Mouse (Mus musculus) stomach, embryonic 15.5 days (tissue): Measurements from ENCODE around the gene Tnfsfm13. TPM values are rescaled to one million over a fixed set of nuclear protein-coding genes. Genes with fewer than 3 reads are reported as not detected.
A peak's percentile ranks its signal among the peaks of the same experiment; 100 is the strongest.

Experiments used
- ATAC-seq: fragments of 200-750 bp; cut with Nextera tagmentation; 2 replicates; pipeline ENCODE4 v1.8.0; 2017; ENCODE audit warnings: low read depth, moderate number of reproducible peaks, moderate TSS enrichment; ENCODE audit not compliant: insufficient read depth, low FRiP score
- H3K27ac ChIP-seq: fragments of 300-500 bp; sonication (generic); 2 replicates; pipeline ENCODE4 v1.5.1; 2015; ENCODE audit warnings: mild to moderate bottlenecking, inconsistent platforms
- H3K27me3 ChIP-seq: fragments of 300-500 bp; sonication (generic); replicated peaks from 2 replicates; pipeline ENCODE4 v1.6.1; 2015; ENCODE audit warnings: inconsistent platforms
- H3K36me3 ChIP-seq: fragments of 300-500 bp; sonication (generic); 2 replicates; pipeline ENCODE4 v1.6.1; 2015; ENCODE audit warnings: inconsistent platforms
- H3K4me1 ChIP-seq: fragments of 300-500 bp; sonication (generic); 2 replicates; pipeline ENCODE4 v1.6.1; 2015; ENCODE audit warnings: inconsistent platforms
- H3K4me2 ChIP-seq: fragments of 300-500 bp; sonication (generic); 2 replicates; pipeline ENCODE4 v1.6.1; 2015; ENCODE audit warnings: mild to moderate bottlenecking, inconsistent platforms
- H3K4me3 ChIP-seq: fragments of 300-500 bp; sonication (generic); replicated peaks from 2 replicates; pipeline ENCODE4 v1.5.1; 2015; ENCODE audit warnings: inconsistent platforms
- H3K9ac ChIP-seq: fragments of 300-500 bp; sonication (generic); 2 replicates; pipeline ENCODE4 v1.6.1; 2015; ENCODE audit warnings: inconsistent platforms
- H3K9me3 ChIP-seq: fragments of 300-500 bp; sonication (generic); 2 replicates; pipeline ENCODE4 v1.6.1; 2016; ENCODE audit warnings: inconsistent platforms
- WGBS: fragments of 180-500 bp; shearing (Covaris S2); methylation state at CpG from one replicate; pipeline ENCODE4 v1.1.7; 2015; 5-methylcytosine and 5-hydroxymethylcytosine counted together
- microRNA counts: library from miRNA; unstranded; fragments of <30 nt; microRNA quantifications from one replicate; lab custom pipeline; 2016
- microRNA-seq: library from miRNA; unstranded; fragments of <30 nt; microRNA quantifications from one replicate; pipeline ENCODE4, GENCODE M21; 2016
- polyA plus RNA-seq: library from polyadenylated mRNA; unstranded; fragments of >200 nt; fragmentation: Nextera tagmentation; extraction: Ambion mirVana; gene quantifications from 2 replicates; pipeline ENCODE4 v1.2.1, GENCODE M21; 2015

Gene Tnfsfm13
- polyA plus RNA-seq, 1 experiment from 2014 or later, result 3.5 TPM

DNA sequence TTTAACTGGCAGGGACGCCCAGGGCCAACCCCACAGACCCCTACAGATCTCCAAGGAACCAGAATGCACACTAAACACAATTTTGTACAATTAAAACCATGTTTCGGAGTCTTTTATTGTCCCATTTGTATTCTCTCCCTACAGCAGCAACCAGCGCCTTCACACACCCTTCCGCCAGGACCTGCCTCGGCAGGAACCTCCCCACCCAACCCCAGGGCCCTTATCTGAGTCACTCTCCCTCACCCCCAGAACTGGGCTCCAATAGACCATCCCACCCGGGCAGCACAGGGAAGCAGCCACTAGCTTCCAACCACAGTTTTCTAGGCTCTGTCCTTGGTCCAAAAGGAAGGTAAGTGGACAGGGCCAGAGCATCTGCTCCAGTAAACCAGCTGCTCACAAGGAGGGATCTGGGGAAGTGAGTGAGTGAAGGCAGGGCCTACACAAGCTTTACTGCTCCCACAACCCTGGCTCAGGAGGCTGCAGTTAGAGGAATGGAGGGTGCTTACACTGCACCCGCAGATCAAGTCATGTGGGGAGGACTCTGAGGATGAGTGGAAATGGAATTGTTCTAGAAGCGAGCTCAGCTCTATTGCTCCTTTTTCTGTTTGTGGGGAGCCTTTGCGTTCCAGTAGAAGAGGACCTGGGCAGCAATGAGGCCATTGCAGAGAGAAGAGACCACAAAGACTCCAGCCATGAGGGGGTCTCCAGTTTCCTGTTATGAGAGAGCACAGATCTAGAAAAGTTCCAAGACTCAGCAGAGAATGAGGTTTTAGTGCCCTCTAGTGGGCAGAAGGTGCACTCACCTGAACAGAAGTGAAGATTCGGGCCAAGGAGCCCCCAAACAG is 39.1 kb downstream of the Tnfsfm13 start:
- no peaks in the 10 kb centered on the region for H3K27me3 ChIP-seq
- peak overlapping the region; percentile 4; the same call in 1 of the 2 replicates for H3K9ac ChIP-seq
- peak overlapping the region; percentile 86 for H3K27ac ChIP-seq
- 67% methylated on average over 10 of the region's 10 CpGs for WGBS
- peak overlapping the region; percentile 13; the same call in 1 of the 2 replicates for H3K4me3 ChIP-seq
- H3K4me2 ChIP-seq, result peak overlapping the region; percentile 40
- H3K4me1 ChIP-seq, result peaks cover 27% of the 10 kb centered on the region
- ATAC-seq, result no peak
- peaks cover 34% of the 10 kb centered on the region for H3K36me3 ChIP-seq
- no peaks in the 10 kb centered on the region for H3K9me3 ChIP-seq

DNA sequence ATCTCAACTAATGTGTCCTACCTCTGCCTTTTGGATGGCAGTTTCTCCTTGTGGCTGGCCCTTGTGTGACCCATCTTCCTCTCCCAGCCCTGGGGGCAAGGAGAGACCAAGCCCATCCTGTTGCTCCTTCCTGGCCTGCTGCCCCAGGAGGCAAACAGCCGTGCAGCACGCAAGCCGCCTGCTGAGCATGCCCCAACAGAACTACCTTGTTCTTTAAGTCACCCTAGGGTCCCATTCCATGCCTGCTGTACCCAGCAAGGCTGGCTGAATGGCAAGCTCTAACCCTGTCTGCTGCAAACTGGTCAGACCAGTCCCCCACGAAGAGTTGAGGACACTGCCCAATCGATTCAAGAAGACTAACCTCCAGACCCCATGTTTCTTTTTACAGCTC is 39.8 kb downstream of the Tnfsfm13 start:
- Histone ChIP-seq H3K27me3 (no peaks in the 10 kb centered on the region), H3K27ac (peak overlapping the region; percentile 86), H3K36me3 (peaks cover 39% of the 10 kb centered on the region), H3K9me3 (no peaks in the 10 kb centered on the region), H3K4me3 (peak overlapping the region; percentile 22; the same call in 1 of the 2 replicates), H3K4me2 (peak overlapping the region; percentile 40), H3K4me1 (peaks cover 20% of the 10 kb centered on the region), H3K9ac (peak overlapping the region; percentile 5; the same call in 1 of the 2 replicates)
- WGBS, result 76% methylated on average over 5 of the region's 5 CpGs
- ATAC-seq, result no peak

DNA sequence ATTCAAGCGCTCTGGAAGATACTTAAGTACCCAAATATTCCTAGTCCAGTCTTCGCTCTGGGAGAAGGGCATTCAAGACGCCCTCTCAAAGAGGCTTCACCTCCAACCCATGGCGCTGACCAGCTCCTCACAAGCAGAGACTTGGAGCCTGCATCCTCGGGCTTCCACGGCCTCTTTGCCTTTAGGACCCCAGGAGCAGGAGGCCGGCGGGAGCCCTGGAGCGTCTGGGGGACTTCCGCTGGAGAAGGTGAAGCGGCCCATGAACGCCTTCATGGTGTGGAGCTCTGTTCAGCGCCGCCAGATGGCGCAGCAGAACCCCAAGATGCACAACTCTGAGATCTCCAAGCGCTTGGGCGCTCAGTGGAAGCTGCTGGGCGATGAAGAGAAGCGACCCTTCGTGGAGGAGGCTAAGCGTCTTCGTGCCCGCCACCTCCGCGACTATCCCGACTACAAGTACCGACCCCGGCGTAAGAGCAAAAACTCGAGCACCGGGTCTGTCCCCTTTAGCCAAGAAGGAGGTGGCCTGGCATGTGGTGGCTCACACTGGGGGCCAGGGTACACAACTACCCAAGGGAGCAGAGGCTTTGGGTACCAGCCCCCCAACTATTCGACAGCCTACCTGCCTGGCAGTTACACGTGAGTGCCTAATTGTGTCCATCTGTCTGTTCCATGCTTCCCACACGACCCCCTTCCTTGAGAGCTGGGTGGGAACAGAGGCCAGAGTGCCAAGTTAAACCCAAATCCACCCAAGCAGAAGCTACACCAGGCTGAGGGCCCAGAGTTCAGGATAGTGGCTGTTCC is 40.4 kb downstream of the Tnfsfm13 start, which contains the start of gene Sox15:
Sox15 (plus strand) TSS at position 51 of the 801 bp plus-strand sequence.
- Histone ChIP-seq H3K27me3 (no peaks in the 10 kb centered on the region), H3K9ac (peak within 1 kb of the TSS; percentile 5; the same call in 1 of the 2 replicates), H3K4me1 (peaks cover 20% of the 10 kb centered on the region), H3K27ac (peak within 1 kb of the TSS; percentile 86), H3K9me3 (no peaks in the 10 kb centered on the region), H3K4me2 (peak within 1 kb of the TSS; percentile 40), H3K4me3 (peak within 1 kb of the TSS; percentile 22), H3K36me3 (peaks cover 45% of the 10 kb centered on the region)
- ATAC-seq, result peak; percentile 65; the same call in 1 of the 2 replicates
- 21% methylated on average over 34 of the region's 34 CpGs for WGBS

DNA sequence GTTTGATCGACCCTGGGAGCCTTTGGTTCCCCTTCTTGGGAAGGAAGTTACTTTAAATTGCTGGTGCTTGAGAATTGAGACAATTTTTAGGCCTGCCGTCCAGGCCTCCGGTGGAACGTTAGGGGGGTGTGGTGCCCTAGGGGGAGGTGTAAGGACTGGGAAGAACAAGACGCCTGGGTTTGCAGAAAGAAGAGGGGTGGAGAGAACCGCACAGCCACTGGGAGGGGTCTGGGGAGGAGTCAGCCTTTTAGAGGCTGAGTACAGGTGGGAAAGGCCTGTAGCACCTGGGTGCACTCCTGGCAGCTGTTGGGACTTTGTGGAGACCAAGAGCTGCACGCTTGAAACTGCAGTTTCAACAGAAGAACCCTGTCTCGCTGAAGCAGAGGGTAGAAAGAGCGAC is 41.1 kb downstream of the Tnfsfm13 start:
- peak overlapping the region; percentile 86 for H3K27ac ChIP-seq
- peak overlapping the region; percentile 22; the same call in 1 of the 2 replicates for H3K4me3 ChIP-seq
- ATAC-seq, result 0 out of 2 replicates have a peak, but pooled peaks have one; percentile 18
- H3K9me3 ChIP-seq, result no peaks in the 10 kb centered on the region
- peaks cover 20% of the 10 kb centered on the region for H3K4me1 ChIP-seq
- peak overlapping the region; percentile 40; the same call in 1 of the 2 replicates for H3K4me2 ChIP-seq
- H3K9ac ChIP-seq, result no peak overlapping the region
- WGBS, result 34% methylated on average over 9 of the region's 9 CpGs
- H3K27me3 ChIP-seq, result no peaks in the 10 kb centered on the region
- peaks cover 52% of the 10 kb centered on the region for H3K36me3 ChIP-seq

DNA sequence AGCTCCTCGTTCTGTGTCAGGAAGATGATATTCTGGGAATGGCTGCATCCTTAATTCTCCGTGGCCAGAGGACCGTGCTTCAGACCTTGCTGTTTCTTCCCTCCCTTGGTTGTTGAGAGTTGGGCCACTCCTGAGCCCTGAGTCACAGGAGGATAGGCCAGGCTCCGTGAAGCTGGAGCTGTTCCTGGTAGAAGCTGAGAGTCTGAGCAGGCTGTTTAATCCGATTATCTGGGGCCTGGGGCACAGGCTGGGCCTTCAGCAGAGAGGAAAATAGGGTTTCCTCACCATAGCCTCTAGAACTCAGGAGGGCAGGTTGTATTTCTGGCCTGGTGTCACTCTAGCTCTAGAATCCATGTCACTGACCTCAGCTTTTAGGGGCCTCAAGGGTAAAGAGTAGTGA is 42.5 kb downstream of the Tnfsfm13 start:
- H3K9me3 ChIP-seq, result no peaks in the 10 kb centered on the region
- H3K27ac ChIP-seq, result no peak overlapping the region
- no peak for ATAC-seq
- no peak overlapping the region for H3K4me2 ChIP-seq
- H3K9ac ChIP-seq, result no peak overlapping the region
- 69% methylated on average over 5 of the region's 5 CpGs for WGBS
- no peaks in the 10 kb centered on the region for H3K27me3 ChIP-seq
- H3K4me3 ChIP-seq, result no peak overlapping the region
- peaks cover 56% of the 10 kb centered on the region for H3K36me3 ChIP-seq
- peaks cover 20% of the 10 kb centered on the region for H3K4me1 ChIP-seq

DNA sequence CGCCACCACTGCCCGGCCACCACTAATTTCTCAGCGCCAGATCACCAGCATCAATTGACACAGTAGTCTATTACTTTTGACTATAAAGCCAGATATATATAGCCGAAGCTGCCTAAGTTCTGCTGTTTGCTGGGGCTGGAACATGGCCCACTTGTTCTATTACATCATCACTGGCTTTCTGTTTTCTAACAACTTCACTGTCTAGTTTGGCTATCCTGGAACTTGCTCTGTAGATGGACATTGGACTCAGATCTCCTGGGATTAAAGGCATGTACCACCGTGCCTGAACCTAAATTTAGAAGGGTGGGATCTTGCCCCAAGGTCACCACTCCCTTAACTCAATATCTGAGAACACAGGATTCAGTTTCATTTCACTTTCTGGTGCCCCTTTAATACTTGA is 50.0 kb downstream of the Tnfsfm13 start:
- ATAC-seq, result no peak
- Histone ChIP-seq H3K36me3 (peaks cover 72% of the 10 kb centered on the region), H3K4me2 (no peak overlapping the region), H3K9me3 (no peaks in the 10 kb centered on the region), H3K4me1 (no peaks in the 10 kb centered on the region), H3K27me3 (no peaks in the 10 kb centered on the region), H3K27ac (no peak overlapping the region), H3K9ac (no peak overlapping the region), H3K4me3 (no peak overlapping the region)
- 89% methylated on average over 5 of the region's 5 CpGs for WGBS

DNA sequence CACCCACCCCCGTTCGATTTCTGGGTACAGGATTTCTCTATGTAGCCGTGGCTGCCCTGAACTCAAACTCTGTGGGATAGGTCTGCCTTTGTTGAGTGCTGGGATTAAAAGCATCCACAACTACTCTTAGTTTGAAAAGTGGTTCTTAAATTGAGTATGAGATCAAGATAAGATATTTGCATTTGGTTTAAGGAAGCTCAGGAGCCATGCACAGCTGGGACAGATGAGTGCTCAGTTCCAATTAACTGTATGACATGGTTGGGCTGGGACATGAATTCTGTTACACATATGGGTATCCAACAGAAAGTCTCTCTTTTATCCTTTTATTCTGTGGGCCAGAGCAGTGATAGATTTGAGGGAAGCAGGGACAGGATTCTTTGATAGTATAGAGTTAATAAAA is 60.4 kb downstream of the Tnfsfm13 start:
- Histone ChIP-seq H3K36me3 (peaks cover 12% of the 10 kb centered on the region), H3K4me2 (no peak overlapping the region), H3K27me3 (no peaks in the 10 kb centered on the region), H3K4me3 (no peak overlapping the region), H3K27ac (no peak overlapping the region), H3K4me1 (peaks cover 8% of the 10 kb centered on the region; the same call in 1 of the 2 replicates), H3K9ac (no peak overlapping the region), H3K9me3 (no peaks in the 10 kb centered on the region)
- 70% methylated on average over 3 of the region's 3 CpGs for WGBS
- ATAC-seq, result no peak

DNA sequence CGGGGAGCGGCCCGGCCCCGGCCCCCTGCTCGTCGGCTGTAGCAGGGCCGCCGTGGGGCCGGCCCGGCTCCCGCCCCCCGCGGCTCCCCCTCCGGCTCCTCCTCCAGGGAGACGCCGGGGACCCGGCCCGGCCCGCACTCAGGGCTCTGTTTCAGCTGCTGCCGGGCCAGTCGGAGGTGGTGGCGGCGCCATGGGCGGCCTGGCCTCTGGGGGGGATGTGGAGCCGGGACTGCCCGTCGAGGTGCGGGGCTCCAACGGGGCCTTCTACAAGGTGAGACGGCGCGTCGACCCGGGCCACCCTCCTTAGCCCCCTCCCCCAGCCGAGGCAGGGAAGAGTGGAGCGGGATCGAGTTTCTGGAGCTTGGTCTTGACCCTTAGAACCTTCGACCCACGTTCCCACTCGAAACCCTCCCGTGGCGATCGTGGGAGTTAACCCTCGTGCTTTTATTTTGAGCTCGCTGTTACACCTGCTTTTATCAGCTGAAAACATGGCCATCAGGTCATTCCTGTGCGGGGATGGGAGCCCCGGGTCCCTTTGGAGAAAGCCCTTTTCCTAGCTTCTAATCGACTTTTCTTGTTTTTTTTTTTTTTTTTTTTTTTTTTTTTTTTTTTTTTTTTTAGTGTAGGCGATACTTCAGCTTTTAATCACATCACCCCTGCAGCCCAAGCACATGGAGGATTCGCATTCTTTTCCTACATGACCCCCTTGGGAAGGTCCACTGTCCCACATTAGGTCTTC is 62.6 kb downstream of the Tnfsfm13 start:
- Histone ChIP-seq H3K27me3 (no peaks in the 10 kb centered on the region), H3K4me3 (peak overlapping the region; percentile 98), H3K4me1 (peaks cover 8% of the 10 kb centered on the region; the same call in 1 of the 2 replicates), H3K4me2 (peak overlapping the region; percentile 64), H3K9me3 (no peaks in the 10 kb centered on the region), H3K36me3 (no peaks in the 10 kb centered on the region), H3K9ac (peak overlapping the region; percentile 99), H3K27ac (peak overlapping the region; percentile 97)
- peak; percentile 48 for ATAC-seq
- under 1% methylated on average over 32 of the region's 50 CpGs for WGBS

MicroRNAs within 50 kb of the gene (microRNA counts, 519-probe panel; counts per million panel counts)
- microRNA mmu-miR-1934 (lab: Ali Mortazavi, UCI) (not detected), microRNA mmu-miR-467f (lab: Ali Mortazavi, UCI) (2,974 counts per million, percentile 75 among the panel's probes with 10 or more counts)

Small RNA genes within 50 kb of the gene (microRNA-seq; reads per million reads assigned to microRNA genes)
- gene Mir1934 (3.1 reads per million, percentile 12 among the genes with 10 or more reads in this experiment), gene Mir467f (not detected)

Other genes starting within 250 kb of the Tnfsfm13 start
- gene Dnah2, start 147.0 kb downstream of the Tnfsfm13 start, polyA plus RNA-seq, result 0.81 and 1.1 TPM in 2 replicates
- gene Efnb3, start 135.9 kb downstream of the Tnfsfm13 start, polyA plus RNA-seq, result 10.4 and 12.6 TPM in 2 replicates
- 21.6 and 24.5 TPM in 2 replicates for gene Wrap53, start 115.8 kb downstream of the Tnfsfm13 start, polyA plus RNA-seq
- gene Trp53, start 115.7 kb downstream of the Tnfsfm13 start, polyA plus RNA-seq, result 122 and 130 TPM in 2 replicates
- 7.5 and 7.7 TPM in 2 replicates for gene Atp1b2, start 90.2 kb downstream of the Tnfsfm13 start, polyA plus RNA-seq
- gene Shbg, start 78.2 kb downstream of the Tnfsfm13 start, polyA plus RNA-seq, result 0.99 and 2.1 TPM in 2 replicates
- gene Sat2, start 74.1 kb downstream of the Tnfsfm13 start, polyA plus RNA-seq, result 14.4 and 17.8 TPM in 2 replicates
- 21.0 and 27.0 TPM in 2 replicates for gene Fxr2, start 63.1 kb downstream of the Tnfsfm13 start, polyA plus RNA-seq
- 3.7 and 6.0 TPM in 2 replicates for gene Sox15, start 40.8 kb downstream of the Tnfsfm13 start, polyA plus RNA-seq
- 58.7 and 66.1 TPM in 2 replicates for gene Mpdu1, start 33.5 kb downstream of the Tnfsfm13 start, polyA plus RNA-seq
- gene Cd68, start 29.9 kb downstream of the Tnfsfm13 start, polyA plus RNA-seq, result 15.5 and 16.3 TPM in 2 replicates
- gene Eif4a1, start 23.7 kb downstream of the Tnfsfm13 start, polyA plus RNA-seq, result 442 and 514 TPM in 2 replicates
- 69.1 and 74.5 TPM in 2 replicates for gene Senp3, start 14.0 kb downstream of the Tnfsfm13 start, polyA plus RNA-seq
- gene Tnfsf13, start 10.3 kb downstream of the Tnfsfm13 start, polyA plus RNA-seq, result 0.31 and 0.61 TPM in 2 replicates
- 8.0 and 8.9 TPM in 2 replicates for gene Tnfsf12, start 249 bp downstream of the Tnfsfm13 start, polyA plus RNA-seq
- 21.0 and 25.8 TPM in 2 replicates for gene Polr2a, start 62.5 kb upstream of the Tnfsfm13 start, polyA plus RNA-seq
- gene Slc35g3, start 65.9 kb upstream of the Tnfsfm13 start, polyA plus RNA-seq, result 0.12 TPM in 1 of 2 replicates, not detected in the other
- 2.7 and 3.0 TPM in 2 replicates for gene Zbtb4, start 69.8 kb upstream of the Tnfsfm13 start, polyA plus RNA-seq
- 5.1 and 6.0 TPM in 2 replicates for gene Chrnb1, start 99.8 kb upstream of the Tnfsfm13 start, polyA plus RNA-seq
- gene Fgf11, start 105.8 kb upstream of the Tnfsfm13 start, polyA plus RNA-seq, result 2.2 and 2.4 TPM in 2 replicates
- gene Tmem102, start 109.5 kb upstream of the Tnfsfm13 start, polyA plus RNA-seq, result 19.9 and 20.4 TPM in 2 replicates
- gene Gm39566, start 119.2 kb upstream of the Tnfsfm13 start, polyA plus RNA-seq, result not detected in 2 replicates
- gene Spem2, start 122.4 kb upstream of the Tnfsfm13 start, polyA plus RNA-seq, result not detected in 2 replicates
- not detected in 2 replicates for gene Spem1, start 126.1 kb upstream of the Tnfsfm13 start, polyA plus RNA-seq
- gene Nlgn2, start 141.7 kb upstream of the Tnfsfm13 start, polyA plus RNA-seq, result 6.3 and 7.4 TPM in 2 replicates
- 400 and 416 TPM in 2 replicates for gene Tmem256, start 142.4 kb upstream of the Tnfsfm13 start, polyA plus RNA-seq
- gene Plscr3, start 150.3 kb upstream of the Tnfsfm13 start, polyA plus RNA-seq, result 80.8 and 81.3 TPM in 2 replicates
- gene Tnk1, start 162.6 kb upstream of the Tnfsfm13 start, polyA plus RNA-seq, result 12.9 and 15.4 TPM in 2 replicates
- gene Tmem95, start 181.9 kb upstream of the Tnfsfm13 start, polyA plus RNA-seq, result not detected in 2 replicates
- gene Kctd11, start 185.3 kb upstream of the Tnfsfm13 start, polyA plus RNA-seq, result 7.8 and 9.2 TPM in 2 replicates
- gene Acap1, start 199.4 kb upstream of the Tnfsfm13 start, polyA plus RNA-seq, result 5.0 and 6.1 TPM in 2 replicates
- gene 2810408A11Rik, start 204.9 kb upstream of the Tnfsfm13 start, polyA plus RNA-seq, result 7.5 and 10.4 TPM in 2 replicates
- 7.2 and 8.0 TPM in 2 replicates for gene Neurl4, start 205.0 kb upstream of the Tnfsfm13 start, polyA plus RNA-seq
- 66.2 and 69.1 TPM in 2 replicates for gene Gps2, start 217.8 kb upstream of the Tnfsfm13 start, polyA plus RNA-seq
- gene Eif5a, start 225.9 kb upstream of the Tnfsfm13 start, polyA plus RNA-seq, result 1,591 and 1,597 TPM in 2 replicates
- gene Ybx2, start 239.7 kb upstream of the Tnfsfm13 start, polyA plus RNA-seq, result 2.9 and 3.3 TPM in 2 replicates